Mouse (Mus musculus) neutrophil, adult 83 days (primary cell): ENCODE results near the gene Park7. TPM values are rescaled to one million over a fixed set of nuclear protein-coding genes. Genes with fewer than 3 reads are reported as not detected.

Experiments used
- total RNA-seq, 2 experiments: library from RNA; stranded (reverse); gene quantifications; one replicate each; pipeline ENCODE4 v1.2.4; 2023

The Park7 gene
- total RNA-seq = 10 to 100 TPM; 76.2 to 87.0 TPM

DNA sequence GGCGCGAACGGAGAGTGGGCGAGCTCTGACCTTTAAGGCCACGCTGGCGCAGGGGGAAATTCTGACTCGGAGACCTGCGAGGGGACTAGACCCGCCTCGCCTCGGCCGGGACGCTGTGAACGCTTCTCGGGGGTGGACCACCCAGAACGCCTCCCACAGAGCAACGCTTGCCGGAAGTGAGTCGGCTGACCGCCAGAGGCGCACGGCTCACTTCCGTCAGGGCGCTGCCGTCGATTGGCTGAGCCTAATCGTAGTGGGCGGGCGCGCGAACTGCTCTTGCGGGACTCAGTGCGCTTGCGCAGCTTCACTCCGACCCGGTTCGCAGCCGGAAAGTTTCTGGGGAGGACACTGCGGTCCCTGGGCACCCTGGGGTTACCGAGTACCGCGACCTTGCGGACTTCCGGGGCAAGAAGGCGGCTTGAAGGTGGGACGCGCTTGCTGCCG is at the start of gene Park7, which contains the start of gene Tnfrsf9:
Park7 (minus strand) TSS at position 148 of the 444 bp plus-strand sequence.
Tnfrsf9 (plus strand) TSS at position 273 of the 444 bp plus-strand sequence.

DNA sequence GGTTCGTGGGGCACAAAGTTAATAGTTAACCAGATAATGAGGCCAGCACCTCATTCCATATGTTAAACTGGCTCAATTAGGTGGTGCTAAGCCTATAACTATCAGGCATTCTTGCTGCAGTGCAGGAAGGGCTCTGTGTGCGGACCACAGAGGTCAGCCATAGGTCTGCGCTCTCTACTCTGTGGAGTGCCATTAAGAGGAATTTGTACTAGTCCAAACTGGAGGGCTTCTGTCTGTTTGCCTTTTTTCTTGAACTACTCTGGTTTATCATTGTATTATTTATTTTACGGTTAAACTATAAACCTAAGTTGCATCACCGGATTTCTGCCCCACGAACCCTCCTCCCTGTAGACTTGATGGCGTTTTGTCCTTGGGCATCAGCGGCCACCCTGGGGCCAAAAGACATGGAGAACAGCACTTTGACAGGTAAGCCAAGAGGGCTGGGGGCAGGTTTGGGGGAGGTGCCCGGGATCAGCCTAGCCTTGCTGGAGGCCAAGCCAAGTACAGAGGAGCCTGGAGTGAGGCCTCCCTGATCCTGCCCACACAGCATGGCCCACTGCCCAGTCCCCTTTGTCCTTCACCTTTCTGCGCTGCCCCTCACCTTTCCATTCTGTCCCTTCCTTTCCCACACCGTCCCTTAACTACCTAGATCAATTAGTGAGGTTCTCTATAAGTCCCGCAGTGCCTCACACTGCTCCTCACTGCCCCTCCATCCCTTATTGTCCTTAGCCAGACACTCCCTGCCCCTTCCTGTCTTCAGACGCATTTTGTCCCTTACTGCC is 60.4 kb downstream of the Park7 start, which contains the start of gene Errfi1:
Errfi1 (plus strand) TSS at position 240 of the 782 bp plus-strand sequence.

Other genes with a start within 250 kb of the Park7 start
- gene Errfi1, start 60.5 kb downstream of the Park7 start, total RNA-seq = 1 to 10 TPM; 6.8 to 7.3 TPM
- not detected for gene Tnfrsf9, start 125 bp upstream of the Park7 start, total RNA-seq
- gene Uts2, start 82.7 kb upstream of the Park7 start, total RNA-seq = not detected
- 1 to 10 TPM; 3.2 to 3.6 TPM for gene Per3, start 130.2 kb upstream of the Park7 start, total RNA-seq
- 100 to 1,000 TPM; 104 to 108 TPM for gene Vamp3, start 143.5 kb upstream of the Park7 start, total RNA-seq
- not detected for gene Gm13090, start 175.1 kb upstream of the Park7 start, total RNA-seq